Mouse (Mus musculus) bone marrow, adult 2 months (tissue): ENCODE measurements around the gene Vps26a.

Experiments used
- CTCF ChIP-seq: fragments of 200-500 bp; IDR thresholded peaks from 2 replicates; pipeline ENCODE4 v1.5.1; 2011; ENCODE audit warnings: low read length, control low read depth; ENCODE audit not compliant: control insufficient read depth, insufficient read depth
- POLR2A ChIP-seq: fragments of 200-500 bp; IDR thresholded peaks from 2 replicates; pipeline ENCODE4 v1.6.1; 2011; ENCODE audit warnings: low read depth, mild to moderate bottlenecking, control low read depth, low read length, borderline replicate concordance; ENCODE audit not compliant: control insufficient read depth

- no peak for TF ChIP-seq CTCF
- TF ChIP-seq POLR2A = peak; percentile 60; the same call in 1 of the 2 replicates
Observed at GRCm38 (mm10) chr10:62486618-62487415, at the start of gene Vps26a.
